Mouse (Mus musculus): ENCODE results near the gene Setd2.

The Setd2 gene

DNA sequence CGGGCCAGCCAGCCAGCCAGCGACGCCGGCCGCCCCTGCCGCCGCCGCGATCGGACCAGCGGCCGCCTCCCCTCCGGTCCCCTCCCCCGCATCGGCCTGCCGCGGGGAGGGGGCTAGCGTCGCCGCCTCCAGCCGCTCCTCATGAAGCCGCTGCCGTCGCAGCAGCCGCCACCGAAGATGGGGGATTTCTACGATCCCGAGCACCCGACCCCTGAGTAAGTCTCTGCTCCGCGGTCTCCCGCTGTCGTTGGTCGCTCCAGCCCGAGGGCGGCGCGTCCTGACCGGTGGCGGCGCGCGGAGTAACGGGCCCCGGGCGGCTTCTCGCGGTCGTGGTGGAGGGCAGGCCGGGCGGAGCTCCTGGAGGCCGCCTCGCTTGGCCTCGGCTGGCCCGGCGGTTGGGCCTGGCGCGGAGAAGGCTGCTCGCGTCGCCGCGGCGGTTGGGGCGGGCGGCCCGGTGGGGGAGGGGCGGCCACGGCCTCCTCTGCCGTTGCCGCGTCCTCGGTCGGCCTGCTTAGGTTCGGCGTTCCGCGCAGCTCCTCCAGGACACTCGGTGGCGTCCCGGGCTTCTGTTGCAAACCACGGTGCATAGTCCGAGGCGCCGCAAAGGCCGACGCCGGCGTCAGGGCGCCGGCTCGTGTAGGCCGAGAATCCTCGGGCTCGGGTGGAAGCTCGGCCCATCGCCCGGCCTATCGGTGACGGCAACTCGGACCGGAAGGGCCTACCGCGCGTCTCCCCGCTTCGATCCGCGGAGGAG lies at the start of gene Setd2:
Gene Setd2 (plus strand): TSS at position 60 of the 754 bp plus-strand sequence.
- peak; percentile 27 to 76 for DNase-seq (ENCODE audit: low spot score in 2 of 2)

DNA sequence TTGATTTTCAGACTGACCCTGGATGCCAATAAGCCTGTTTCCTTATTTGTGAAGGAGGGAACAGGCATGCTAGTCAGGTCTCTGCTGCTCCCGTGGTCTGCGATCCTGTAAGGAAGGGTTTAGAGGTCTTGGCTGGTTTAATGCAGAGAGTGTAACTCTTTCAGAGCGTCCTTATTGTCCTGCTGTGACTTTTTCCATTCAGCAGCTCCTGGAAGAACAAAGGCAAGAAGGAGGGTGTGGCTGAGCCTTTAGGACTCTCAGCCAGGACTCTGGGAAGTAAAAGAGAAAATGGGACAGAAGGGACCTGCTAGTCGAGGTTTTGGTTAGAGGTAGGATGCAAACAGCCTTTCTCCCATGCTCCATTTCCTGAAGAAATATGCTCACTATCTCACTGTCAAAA lies 43.6 kb upstream of the Setd2 start:
- DNase-seq (ENCODE audit: low spot score in 2 of 2), result no peak

DNA sequence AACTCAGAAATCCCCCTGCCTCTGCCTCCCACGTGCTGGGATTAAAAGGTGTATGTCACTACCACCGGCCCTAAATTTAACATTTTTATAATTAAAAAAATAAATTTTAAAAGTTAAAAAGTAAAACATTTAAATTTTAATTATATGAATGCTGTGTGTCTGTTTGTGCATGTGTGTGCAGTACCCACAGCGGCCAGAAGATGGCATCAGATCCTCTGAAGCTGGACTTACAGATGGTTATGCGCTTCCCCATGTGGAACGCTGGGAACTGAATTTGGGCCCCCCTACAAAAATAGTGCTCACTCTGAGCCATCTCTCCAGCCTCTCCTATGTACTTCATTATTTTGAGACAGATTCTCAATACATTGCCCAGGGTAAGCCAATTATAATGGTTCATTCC lies 41.5 kb upstream of the Setd2 start:
- DNase-seq (ENCODE audit: low spot score in 2 of 2), result no peak

DNA sequence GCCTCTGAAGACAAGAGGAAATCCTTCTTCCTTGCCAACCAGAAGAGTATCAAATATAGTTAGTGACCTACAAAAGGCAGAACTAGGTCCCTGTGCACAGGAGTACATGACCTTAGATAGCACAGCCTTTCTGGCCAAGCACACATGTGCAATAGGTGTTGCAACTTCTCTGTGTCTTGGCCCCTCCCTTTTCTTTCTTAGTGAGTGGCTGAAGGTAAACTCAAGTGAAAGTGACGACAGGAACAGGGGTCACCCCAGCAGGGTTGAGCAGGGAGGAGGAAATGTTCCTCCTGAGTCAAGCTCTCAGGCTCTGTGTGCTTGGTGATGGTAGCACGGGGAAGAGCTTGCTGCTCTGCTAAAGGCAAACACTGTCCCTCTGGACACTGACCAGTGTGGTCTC lies 6.7 kb upstream of the Setd2 start:
- DNase-seq (ENCODE audit: low spot score in 2 of 2), result peak in 1 of 2 experiments; percentile 10

DNA sequence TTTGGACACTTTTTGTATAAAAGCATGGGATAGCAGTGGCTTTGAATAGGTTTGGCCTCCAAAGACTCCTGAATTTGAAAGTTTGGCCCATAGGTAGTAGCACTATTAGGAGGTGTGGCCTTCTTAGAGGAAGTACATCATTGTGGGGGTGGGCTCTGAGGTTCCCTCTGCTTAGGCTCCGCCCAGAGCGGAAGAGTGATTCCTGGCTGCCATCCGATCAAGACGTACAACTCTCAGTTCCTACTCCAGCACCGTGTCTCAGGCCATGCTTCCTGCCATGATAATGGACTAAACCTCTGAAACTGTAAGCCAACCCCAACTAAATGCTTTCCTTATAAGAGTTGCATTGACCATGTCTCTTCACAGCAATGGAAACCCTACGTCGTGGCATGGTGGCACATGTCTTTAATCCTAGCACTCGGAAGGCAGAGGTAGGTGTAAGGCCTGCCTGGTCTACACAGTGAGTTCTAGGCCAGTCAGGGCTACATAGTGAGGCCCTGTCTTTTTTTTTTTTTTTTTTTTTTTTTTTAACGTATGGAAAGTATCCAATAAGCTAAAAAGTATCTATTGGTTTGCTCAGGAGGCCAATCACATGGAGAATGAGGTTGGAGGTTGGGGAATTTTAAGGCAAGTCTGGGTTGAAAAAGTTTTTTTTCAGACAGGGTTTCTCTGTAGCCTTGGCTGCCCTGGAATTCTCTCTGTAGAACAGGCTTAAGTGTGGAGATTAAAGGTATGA lies 3.2 kb upstream of the Setd2 start:
- DNase-seq (ENCODE audit: low spot score in 2 of 2), result no peak

DNA sequence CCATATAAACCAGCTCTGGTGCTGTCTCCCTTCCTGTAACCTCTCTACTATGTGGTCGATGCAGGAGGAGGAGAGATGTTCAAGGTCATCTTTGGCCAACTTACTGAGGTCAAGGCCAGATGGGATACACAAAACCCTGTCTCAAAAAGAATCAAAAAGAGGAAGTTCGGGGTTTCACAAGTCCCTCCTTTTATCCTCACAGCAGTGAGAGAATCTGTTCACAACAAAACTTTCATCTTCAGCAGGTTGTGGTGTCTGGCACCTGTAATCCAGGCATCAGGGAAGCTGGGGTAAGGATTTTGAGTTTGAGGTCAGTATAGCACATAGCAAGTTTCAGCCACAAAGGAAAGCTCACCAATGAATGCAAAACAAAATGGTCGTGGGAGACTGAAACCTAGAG lies 1.7 kb upstream of the Setd2 start:
- DNase-seq (ENCODE audit: low spot score in 2 of 2), result no peak

DNA sequence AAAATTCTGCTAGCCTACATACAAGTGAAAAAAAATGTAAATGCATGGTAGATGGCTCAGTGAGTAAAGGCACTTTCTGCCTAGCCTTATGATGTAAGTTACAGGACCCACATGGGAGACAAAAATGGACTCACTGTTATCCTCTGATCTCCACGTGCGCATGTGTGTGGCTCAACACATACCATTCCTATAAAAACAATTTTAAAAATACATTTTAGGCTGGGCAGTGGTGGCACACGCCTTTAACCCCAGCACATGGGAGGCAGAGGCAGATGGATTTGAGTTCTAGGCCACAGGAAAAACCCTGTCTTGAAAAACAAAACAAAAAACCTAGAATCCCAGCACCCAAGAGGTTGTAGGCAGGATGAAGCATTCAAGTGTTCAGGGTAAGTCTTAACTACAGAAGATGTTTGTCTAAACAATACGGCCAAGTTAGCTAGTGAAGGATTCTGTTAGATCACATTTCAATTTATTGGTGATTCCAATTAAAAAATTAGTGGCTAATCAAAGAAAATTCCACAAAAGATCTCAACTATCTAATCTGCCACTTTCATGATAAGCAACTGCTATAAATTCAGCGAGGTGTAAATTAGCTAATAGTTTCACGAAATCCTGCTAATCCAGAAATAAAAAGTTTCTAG lies 1.1 kb upstream of the Setd2 start:
- no peak for DNase-seq (ENCODE audit: low spot score in 2 of 2)

DNA sequence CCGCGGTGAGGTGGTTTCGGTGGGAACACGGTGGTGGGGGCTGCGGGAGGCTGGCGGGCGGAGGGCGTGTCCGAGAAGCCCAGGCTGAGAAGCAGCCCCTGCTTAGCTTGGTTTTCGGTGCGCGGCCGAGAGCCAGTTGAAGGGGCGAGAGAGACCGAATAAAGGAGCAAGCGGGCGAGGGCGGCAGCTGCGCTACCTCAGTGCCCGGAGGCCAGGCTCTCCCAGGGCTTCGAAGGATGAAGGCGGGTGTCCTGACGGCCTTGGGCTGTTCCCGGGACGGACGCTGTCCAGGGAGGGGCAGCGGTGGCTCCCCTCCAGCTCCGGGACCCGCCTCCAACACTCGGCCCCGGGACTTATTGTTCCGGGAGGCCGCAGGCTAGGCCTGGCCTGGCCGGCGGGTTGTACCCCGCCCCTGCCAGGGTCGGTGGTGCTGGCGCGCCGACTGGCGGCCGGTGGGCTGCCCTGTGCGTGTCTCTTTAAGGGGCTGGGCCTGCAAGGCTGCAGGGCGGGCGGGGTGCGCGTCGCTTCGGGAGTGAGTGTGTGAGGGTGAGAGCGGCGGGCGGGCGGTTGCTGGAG lies 395 bp upstream of the Setd2 start:
- peak; percentile 87 to 96 for DNase-seq (ENCODE audit: low spot score in 2 of 2)

DNA sequence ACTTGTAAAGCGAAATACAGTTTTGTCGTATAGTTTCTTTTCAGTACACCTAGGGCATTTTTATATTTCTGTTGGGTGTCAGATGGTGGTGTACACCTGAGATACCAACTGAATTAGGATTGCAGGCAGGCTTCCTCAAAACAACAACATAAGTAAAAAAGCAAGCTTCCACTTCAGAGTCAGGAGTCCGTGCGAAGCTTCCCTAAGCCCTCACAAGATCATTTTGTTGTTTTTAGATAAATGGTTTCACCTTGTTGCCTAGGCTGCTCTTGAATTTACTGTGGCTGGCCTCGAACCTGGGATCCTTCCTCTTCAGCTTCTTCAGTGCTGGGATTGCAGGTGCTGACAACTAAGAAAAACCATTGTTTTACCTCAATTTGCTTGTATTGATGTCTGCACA lies 1.2 kb downstream of the Setd2 start:
- DNase-seq (ENCODE audit: low spot score in 2 of 2), result no peak

DNA sequence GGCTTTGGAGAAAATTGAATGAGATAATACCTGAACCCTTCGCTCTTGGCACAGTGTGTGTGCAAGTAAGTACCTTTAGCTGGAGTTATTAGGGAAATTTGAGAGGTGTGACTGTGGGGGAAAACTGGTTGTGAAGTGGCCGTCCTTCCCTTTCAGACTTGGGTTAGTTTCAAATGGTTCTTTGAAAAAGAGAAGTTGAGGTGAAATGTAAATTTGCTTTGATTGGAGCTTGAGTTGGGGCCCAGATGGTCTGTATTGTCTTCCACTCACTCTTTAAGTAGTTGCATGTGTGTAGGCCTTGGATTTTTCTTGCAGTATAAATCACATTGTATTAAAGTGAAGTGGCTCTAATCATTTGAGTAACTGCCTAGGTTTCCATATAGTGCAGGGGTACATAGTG lies 2.7 kb downstream of the Setd2 start:
- no peak for DNase-seq (ENCODE audit: low spot score in 2 of 2)

DNA sequence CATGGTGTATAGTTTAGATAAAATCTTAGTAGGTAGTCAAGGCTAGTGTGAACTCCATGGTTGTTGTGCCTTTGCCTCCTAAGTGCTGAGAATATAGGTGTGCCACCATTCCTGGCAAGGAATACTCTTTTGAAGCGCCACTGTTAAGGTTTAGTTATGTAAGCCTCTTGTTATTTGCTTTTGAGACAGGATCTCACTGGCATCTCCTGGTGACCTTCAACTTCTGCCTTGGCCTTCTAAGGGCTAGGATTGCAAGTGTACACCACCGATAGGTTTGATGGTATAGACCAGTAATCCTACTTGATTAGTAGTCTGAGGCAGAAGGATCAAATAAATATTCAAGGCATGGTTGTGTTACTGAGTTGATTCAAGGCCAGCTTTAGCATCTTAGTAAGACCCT lies 4.2 kb downstream of the Setd2 start:
- no peak for DNase-seq (ENCODE audit: low spot score in 2 of 2)

DNA sequence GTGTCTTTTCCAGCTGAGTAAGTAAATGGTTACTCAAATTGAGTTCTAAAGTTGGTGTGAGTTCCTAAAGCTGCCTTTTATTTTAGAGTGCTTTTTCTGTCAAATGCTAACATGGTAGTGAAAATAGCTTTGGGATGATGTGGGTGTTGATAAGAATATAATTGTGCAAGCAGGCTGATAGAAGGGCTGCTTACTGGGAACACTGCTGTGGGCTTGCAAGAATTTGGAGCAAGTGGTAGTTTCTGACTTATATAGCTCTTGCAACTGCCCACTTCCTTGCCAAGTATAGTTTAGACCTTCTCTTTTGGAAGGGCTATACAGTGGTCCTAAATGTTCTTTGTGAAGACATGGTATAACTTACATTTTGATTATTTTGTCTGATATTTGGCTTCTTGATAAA lies 6.1 kb downstream of the Setd2 start:
- no peak for DNase-seq (ENCODE audit: low spot score in 2 of 2)

DNA sequence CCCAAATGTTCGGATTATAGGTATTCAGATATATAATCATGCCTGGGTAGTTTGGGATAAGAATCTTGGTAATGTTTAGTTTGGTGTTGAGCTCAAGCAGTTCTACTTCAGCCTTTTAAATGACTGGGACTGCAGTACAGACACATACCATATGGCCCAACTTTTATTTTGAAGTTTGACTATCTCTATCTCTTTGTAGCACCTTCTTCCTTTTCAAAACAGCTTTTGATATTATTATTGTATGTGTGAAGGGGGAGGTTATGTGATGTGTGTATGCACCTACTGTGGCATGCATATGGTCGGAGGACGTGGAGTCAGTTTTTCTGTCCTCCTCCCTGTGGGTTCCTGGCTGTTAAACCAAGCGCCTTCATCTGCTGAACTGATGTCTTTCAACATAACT lies 9.6 kb downstream of the Setd2 start:
- no peak for DNase-seq (ENCODE audit: low spot score in 2 of 2)

DNA sequence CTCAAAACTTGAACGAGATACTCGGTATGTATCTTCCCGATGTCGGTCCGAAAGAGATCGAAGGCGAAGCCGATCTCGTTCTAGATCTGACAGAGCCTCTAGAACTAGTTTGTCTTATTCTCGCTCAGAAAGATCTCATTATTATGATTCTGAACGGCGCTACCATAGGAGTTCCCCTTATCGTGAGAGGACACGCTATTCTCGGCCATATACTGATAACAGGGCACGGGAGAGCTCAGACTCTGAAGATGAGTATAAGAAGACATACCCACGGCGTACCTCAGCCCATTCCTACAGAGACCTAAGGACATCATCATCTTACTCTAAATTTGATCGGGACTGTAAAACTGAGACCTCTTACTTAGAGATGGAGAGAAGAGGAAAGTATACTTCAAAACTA lies 15.9 kb downstream of the Setd2 start:
- DNase-seq (ENCODE audit: low spot score in 2 of 2), result no peak

DNA sequence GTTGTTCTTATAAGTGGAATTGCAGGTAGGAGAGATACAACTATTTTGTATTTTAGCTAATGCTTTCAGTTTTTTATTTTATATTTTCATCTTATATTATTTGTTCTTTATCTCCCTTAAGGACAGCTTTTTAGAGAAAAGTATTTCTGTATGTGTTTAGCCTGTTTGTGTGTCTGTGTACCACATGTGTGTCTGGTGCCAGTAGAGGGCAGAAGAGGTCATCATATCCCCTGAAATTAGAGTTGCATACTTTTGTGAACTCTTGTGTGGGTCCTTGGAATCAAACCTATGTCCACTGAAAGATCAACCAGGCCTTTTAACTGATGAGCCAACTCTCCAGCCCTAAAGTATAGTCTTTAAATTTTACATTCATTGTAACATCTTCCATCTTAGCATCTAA lies 35.9 kb downstream of the Setd2 start:
- no peak for DNase-seq (ENCODE audit: low spot score in 2 of 2)

DNA sequence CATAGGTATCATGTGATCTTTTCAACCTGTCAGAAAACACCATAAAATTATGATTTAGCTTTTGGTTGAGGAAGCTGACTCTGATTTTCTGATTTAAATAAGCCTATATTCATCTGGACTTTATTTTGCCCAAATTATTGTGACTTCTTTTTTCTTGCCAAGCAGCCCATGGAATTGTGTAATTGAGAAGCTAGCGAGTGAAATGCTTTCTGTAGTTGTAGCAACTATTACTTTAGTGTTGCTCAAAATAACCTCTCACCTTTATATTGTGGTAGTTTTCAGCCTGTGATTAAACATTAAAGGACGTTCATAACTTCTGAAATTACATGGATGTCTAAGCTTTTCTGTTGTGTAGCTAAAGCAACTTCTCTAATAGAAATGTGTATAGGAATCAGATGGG lies 49.8 kb downstream of the Setd2 start:
- no peak for DNase-seq (ENCODE audit: low spot score in 2 of 2)

DNA sequence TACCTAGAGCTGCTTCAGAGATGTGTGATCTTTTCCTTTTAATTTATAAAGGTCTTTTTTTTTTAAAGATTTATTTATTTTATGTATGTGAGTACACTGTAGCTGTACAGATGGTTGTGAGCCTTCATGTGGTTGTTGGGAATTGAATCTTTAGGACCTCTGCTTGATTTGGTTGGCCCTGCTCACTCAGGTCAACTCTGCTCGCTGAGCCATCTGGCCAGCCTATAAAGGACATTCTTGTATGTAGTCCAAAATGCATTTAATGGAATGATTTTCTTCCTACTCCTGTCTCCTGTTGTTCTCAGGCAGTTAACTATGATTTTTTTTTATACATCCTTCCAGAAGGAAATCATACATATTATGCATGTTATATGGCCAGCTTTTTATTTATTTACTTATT lies 51.1 kb downstream of the Setd2 start:
- DNase-seq (ENCODE audit: low spot score in 2 of 2), result no peak

DNA sequence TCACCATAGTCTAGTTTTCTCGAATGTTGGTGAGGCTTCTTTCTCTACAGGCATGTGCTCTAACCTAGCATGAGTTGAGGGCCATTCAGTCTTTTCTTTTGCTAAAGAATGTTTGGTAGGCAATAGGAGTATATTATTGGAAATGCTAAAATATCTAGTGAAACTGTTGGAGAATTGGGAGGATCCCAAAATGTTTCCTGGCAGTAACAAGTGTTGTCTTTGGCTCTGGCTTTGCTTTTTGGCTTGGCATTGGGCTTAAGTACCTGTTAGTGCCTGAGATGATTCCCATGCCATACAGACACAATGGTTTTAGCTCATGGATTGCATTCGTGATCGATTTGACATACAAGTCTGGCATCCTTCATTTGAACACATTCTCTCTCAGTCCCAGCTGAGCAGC lies 79.1 kb downstream of the Setd2 start:
- DNase-seq (ENCODE audit: low spot score in 2 of 2), result no peak

DNA sequence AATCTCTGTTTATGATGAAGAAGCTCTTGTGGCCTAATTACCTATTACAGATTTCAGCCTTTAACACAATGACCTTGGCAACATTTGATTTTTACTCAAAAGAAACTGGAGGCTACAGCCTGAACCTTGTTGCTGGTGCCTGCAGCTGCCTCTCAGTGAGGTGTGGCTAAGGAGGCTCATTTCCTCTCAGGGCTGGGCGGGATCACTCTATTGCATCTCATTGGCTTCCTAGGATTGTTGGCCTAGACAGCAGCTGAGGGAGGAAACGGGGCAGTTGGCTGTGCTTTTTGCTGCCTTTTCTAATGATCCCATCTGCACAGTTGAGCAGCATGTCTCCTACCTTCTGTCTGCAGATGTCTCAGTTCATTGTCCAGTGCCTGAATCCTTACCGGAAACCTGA lies 84.7 kb downstream of the Setd2 start:
- no peak for DNase-seq (ENCODE audit: low spot score in 2 of 2)

DNA sequence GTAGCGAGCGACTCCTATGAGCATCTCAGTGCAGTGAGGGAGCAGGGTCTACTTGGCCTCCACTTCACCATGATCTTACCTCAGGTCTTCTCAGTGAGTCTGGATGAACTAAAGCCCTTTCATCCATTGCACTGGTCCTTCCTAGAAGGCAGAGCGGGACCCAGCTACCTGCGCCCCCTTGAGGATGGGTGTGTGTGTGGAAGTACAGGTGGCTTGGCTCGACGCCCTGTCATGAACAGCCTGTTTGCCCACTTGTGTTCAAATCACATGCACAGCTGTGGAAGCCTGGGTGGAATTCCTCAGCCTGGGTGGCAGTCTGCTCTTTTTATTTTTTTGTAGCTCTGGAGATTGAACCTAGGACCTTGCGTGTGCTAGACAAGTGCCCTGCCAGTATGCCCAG lies 87.8 kb downstream of the Setd2 start:
- DNase-seq (ENCODE audit: low spot score in 2 of 2), result no peak

DNA sequence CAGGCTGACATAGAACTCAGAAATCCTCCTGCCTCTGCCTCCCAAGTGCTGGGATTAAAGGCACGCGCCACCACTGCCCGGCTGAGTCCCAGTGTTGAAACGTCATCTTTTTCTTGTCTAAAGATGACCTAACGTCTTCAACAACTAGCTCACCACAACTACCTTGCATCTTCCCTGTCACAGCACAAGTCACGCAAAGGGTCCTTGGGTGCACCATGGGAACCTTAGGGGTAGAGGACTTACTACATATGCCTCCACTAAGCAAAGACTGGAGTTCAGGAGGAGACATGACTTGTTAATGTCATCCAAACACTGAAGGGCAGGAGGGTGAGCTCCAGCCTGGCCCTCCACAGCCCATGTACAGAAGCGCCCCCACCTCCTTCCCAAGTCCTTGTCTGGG lies 88.3 kb downstream of the Setd2 start:
- no peak for DNase-seq (ENCODE audit: low spot score in 2 of 2)

DNA sequence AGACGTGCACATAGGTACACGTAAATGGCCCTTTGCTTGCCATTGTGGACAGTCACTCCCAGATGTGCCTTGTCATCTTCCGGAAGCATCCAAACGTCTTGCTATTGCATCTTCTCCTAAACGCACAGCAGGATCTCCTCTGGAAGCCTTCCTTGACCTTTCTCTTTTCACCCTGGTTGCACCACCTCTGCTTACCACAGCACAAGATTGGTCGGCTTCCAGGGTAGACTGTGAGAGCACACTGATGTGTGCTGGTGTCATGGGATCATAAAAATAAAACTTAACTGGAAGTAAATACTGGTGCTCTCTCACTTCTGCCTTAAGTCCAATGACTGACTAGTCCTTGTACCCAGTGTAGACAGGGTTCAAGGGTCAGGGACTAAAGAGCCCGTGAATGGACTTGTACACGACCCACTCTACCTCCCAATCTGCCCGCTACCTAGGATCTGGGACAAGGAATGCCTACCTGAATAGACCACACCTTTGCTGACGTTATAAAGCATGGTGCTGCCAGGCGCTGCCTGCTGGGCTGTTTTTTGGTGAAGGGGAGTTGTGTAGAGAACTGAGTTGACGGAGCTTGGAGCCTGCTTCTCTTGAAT lies 90.3 kb downstream of the Setd2 start:
- no peak for DNase-seq (ENCODE audit: low spot score in 2 of 2)
